Mouse (Mus musculus) gastrocnemius, postnatal 36 days (tissue): ENCODE results near the gene Higd1a. TPM values are rescaled to one million over a fixed set of nuclear protein-coding genes. Genes with fewer than 3 reads are reported as not detected.
A peak's percentile ranks its signal among the peaks of the same experiment; 100 is the strongest.

Experiments
- DNase-seq, 2 experiments: peaks; one replicate each; pipeline ENCODE4 v3.0.0; 2022
- intact Hi-C: fragments of 180-260 bp; cut with DNase I; formaldehyde crosslinking; loops from one replicate; pipeline ENCODE4 v1.15.1; 2025
- total RNA-seq, 2 experiments: library from RNA; stranded (reverse); gene quantifications; 2 replicates each; pipeline ENCODE4 v1.2.3; 2021

Gene Higd1a
- total RNA-seq, 2 experiments from 2014 or later: 96.5 to 97.5 TPM

DNA sequence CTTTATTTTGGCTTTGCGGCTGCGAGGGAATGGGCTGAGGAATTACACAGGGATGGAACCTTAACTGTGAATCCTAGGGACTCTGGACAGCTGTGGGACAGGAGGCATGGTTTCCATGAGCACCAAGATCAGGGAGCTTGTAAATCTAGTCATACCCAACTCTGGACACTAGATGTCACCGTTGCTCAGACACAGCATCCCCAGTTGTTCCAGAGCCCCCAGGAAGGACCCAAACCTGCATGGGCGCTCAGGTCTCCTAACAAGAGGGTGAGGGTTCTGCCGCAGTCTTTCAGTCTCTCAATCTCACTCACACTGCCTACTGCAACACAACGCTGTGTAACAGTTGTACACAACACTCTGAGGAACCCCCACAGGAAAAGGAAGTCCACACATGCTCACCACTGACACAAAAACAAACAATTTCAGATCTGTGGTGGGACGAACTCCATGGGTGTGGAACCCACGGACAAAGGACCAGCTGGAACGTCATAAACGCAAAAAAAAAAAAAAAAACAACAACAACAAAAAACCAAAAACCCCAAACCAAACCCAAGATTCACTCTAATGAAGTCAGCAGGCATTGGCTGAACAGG is 11.5 kb downstream of the Higd1a start:
- no peak for DNase-seq
- intact Hi-C loops: loop anchor here (2.0 kb wide), 1 partner anchor 30 kb away; no protein-coding TSS in a partner anchor

DNA sequence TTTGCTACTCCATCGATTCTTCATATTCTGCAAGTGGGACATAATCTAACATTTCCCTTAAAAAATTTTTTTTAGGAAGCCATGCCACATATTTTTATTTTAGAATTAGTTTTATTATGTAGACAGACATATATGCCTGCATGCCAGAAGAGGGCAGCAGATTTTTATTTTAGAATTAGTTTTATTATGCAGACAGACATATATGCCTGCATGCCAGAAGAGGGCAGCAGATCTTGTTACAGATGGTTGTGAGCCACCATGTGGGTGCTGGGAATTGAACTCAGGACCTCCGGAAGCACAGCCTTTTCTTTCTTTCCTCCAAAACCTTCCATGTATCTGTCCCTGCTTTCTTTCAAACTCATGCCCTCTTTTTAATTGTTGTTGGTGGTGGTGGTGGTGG is 15.2 kb downstream of the Higd1a start:
- DNase-seq: no peak
- intact Hi-C loops: loop anchor here (5.0 kb wide), 1 partner anchor 144 kb away; no protein-coding TSS in a partner anchor

DNA sequence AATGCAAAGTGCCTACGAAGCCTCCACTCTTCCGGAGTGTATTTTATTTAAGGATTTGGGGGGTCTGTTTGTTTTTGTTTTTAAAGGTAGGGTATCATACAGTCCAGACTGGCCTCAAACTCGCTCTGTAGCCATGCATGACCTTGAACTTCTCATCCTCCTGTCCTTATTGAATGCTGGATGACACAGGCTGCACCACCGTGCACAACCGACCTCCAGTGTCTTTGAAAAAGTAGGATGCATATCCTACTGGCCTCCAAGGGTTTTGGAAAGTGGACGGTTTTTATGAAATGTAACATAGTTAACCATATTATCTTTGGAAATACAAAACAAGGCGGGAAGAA is 18.6 kb downstream of the Higd1a start:
- intact Hi-C loops: no loop called here
- DNase-seq: no peak

DNA sequence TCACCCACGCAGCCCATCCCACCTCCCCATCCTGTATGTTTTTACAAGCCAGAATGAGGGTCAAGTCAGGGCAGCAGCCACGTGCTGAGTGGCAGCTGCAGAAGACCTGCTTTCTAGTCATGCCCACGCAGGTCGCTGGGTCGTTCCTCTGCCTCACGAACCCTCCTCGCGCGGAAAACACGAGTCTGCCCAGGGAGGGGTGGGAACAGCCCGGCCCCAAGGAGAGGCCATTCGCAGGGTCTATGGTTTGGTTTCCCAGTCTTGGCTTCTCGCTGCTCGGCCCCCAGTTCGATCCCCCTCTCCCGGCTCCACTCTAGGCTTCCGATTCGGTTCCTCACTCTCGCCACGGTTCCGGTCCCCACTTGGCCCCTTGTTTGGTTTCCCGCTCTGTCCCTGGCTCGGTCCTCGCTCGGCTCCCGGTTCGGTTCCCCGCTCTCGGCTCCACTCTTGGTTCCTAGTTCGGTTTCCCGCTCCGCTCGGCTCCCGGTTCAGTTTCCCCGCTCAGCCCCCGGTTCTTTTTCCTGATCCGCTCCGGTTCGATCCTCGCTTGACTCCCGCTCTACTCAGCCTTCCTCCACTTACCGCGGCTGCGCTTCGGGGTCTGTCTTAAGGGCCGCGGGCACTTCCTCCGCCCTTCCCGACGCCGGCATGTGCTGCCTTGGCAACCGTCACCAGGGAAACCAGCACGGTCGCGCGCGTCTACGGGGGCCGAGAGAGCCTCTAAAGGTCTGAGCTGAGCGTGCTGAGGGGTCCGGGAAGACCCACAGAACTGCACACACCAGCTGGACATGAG is 19.1 kb downstream of the Higd1a start, which contains the start of gene Ccdc13:
Ccdc13 (minus strand) TSS at position 633 of the 793 bp plus-strand sequence.
- peak; percentile 42 to 47 for DNase-seq
- intact Hi-C loops: no loop called here

DNA sequence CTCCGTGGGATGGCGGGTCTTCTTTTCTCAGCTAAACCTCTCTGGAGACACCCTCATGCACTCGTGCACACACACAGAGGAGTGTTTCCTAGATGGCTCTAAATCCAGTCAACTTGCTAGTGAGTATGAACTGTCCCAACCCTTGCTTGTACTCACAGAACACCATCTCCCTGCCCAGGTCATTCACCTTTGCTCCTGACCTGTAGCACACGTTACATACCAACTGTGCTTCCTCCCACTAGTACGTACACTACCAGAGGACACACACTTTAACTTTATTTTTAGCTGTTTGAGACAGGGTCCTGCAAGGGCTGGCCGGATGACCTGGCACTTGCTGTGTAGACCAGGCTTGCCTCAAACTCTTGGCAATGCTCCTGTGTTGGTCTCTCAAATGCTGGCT is 20.2 kb downstream of the Higd1a start:
- no peak for DNase-seq
- intact Hi-C loops: no loop called here

DNA sequence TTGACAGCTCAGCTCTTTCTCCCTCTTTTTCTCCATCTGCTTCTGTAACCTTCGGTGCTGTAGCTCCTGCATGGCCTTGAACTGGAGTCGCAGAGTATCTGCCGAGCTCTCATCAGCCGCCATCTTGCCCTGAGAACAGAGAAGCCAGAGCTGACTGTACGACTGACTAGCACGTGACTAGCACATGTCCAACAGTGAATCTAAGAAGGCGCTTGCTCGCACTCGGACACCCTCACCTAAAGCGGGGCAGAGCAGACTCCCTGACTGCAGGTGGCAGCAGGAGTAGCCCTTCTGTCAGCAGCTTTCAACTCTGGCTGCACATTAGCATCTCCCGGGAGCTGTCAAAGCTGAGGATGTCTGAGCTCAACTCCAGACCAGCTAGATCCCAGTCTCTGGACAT is 24.3 kb downstream of the Higd1a start:
- intact Hi-C loops: no loop called here
- no peak for DNase-seq

DNA sequence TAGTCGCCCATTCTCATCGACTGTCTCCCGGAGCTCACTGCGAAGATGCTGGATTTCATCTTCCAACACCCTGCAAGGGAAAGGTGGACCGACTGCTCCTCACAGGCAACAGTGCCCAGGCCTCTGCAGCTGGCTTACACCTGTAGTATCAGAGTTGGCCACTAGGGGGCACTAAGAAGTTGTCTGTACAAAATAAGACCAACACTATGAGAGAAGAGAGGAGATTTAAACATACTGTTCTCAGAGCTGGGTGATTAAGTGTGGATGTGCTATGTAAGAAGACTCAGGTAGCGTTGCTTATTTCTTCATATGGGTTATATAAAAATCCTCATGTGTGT is 27.2 kb downstream of the Higd1a start:
- intact Hi-C loops: no loop called here
- peak; percentile 52 to 72 for DNase-seq

DNA sequence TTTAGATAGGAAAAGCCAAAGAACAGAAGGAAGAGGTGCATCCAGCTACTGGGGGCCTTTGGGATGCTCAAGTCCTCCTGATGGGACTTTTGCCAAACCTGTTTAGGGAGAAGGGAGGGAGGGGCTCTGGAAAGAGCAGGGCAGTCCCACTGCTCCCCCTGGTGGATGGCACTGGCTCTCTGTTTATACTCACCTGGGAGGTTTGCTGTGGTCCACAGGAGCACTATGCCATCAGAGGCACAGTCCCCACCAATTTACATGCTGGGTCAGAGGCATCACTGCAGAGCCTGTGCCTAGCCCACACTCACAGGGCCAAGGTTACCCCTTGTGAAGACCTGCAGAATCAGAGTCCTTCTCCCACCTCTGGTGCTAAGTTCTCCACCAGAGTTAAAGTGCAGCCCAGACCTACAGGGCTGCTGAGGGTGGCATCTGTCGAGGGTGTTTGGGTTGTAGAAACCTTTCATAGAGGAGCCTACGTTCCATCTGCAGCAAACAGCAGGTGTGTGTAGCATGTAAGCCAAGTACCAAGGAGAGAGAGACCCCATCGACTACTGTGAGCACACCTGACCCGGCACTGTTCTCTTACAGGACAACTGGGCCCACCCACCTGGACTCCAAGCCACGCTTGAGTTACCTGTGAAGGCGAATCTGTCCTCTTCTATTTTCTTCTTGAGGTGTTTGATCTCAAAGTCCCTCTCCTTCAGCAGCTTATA is 27.8 kb downstream of the Higd1a start:
- intact Hi-C loops: no loop called here
- DNase-seq: no peak

DNA sequence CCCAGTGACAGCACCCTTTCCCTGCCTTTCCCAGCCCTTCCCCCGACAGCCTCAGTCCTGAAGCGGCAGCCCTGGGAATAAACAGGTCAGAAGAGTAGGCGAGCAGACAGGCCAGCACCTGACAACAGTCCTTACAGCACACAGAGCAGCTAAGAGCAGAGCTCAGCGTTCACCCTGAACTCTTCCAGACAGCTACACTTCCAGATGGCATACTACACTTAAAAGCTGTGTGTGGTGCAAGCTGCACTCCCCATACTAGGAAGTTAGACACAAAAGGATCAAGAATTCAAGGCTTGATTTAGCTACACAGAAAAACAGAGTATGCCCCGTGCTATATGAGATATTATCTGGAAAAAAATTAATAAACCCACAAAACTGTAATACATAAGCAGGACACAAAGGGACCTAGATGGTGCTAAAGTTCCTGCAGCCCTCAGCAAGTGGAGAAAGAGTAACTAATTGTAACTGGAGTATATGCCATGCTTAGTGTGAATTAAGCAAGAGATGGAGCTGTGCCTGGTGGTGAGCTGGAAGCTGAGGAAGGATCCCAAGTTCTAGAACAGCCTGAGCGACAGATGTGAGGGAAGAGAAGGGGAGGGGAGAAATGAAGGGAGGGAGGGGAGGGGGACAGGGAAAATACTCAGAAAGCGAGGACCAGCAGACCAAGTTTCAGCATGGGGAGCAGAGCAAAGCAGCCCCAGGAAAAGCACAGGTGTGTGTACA is 28.7 kb downstream of the Higd1a start:
- intact Hi-C loops: loop anchor here (1.0 to 5.0 kb wide), 3 partner anchors 34 to 132 kb away; partner anchors contain the start of gene Zfp651

DNA sequence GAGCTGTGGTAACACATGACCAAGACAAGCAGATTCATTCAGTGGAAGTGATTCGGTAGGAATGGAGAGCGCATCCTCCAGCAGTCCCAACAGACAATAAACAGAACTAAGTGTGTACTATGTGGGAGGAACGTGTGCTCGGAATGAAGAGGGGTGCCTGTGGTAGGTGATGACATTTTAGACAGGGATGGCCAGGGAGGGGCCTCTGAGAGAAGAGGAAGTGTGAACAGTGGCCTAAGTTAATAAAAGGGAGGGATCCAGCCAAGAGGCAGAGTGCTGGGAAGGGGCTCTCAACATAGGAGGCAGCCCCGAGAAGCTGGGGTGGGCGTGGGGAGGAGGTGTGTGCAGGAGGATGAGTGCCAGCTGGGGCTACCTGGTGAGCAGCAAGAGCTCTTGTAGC is 29.8 kb downstream of the Higd1a start:
- intact Hi-C loops: loop anchor here (5.0 kb wide), 2 partner anchors 71 to 131 kb away; partner anchors contain the start of gene Zfp651

More for the DNA sequence above, 28.7 kb downstream of the Higd1a start:
- no peak for DNase-seq

DNA sequence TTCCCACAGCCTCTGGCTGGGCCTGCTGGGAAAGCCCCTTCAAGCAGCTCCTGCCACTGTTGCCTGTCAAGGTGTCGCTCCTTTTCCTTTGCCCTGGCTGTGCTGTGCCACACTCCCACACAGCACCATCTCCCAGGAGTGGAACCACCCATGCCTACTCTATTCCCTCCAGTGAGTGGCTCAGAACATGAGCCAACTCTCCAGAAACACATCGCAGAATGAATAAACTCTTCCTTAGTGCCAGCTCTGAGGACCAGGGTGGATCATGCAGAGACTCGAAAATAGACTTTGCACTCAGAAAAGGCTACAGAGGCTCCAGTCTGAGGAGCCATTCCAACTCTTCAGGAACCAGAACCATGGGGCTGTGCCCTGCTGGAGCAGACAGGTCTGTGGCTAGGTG is 31.8 kb downstream of the Higd1a start:
- intact Hi-C loops: loop anchor here (5.0 kb wide), 2 partner anchors 69 to 129 kb away; partner anchors contain the start of gene Zfp651
- no peak for DNase-seq

More for the DNA sequence above, 29.8 kb downstream of the Higd1a start:
- DNase-seq: no peak

DNA sequence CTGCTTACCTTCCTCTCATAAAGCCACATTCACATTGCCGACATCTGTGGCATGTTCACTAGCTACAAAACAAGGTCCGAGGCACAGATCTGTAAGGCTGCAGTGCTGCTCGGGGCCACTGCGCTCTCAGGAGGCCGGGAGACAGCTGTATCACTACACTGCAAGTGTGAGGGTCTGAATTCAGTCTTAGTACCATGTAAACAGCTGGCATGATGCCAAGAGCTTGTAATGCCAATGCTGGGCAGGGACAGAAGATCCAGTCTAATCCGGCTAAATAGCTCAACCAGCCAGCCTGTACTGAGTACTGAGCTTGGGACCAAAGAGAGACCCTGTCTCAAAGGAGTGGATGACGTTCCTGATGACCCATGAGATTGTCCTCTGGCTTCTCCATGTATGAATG is 34.2 kb downstream of the Higd1a start:
- intact Hi-C loops: no loop called here
- no peak for DNase-seq

DNA sequence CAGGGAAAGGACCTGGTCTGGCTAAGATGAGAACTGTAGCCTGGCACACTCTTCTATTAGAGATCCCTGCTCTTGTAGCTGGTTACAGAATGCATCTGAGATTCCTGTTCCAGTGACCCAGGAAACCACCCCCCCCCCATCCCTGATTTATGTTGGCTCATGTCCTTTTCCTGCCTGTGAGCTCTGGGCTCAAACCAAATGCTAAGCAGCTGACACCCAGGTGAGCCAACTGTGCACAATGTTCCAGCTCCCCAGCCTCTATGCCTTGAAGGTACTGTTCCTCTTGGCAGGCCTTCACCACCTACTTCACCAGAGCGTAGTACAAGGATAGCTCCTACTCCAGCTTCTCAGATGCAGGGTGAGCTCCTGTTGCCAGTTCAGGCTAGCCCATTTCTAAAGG is 35.1 kb downstream of the Higd1a start:
- DNase-seq: no peak
- intact Hi-C loops: no loop called here

DNA sequence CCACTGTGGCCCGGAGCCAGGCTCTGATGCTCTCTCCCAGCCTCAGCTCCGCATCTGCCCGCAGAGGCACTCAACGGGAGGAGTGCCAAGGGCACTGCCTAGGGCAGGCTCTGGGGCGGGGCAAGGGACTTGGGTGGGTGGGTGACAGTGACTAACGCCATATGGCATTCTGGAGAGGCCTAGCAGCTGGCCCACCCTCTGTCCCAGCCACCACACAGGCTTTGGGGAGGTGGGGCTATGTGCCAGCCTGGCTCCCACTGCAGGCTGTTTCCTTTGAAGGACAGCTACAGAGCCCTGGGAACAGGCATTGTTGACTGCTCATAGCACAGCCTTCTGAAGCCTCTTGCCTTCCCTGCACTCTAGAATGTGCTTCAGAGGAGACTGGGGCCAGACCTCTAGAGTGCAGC is 35.6 kb downstream of the Higd1a start:
- intact Hi-C loops: no loop called here
- DNase-seq: no peak

DNA sequence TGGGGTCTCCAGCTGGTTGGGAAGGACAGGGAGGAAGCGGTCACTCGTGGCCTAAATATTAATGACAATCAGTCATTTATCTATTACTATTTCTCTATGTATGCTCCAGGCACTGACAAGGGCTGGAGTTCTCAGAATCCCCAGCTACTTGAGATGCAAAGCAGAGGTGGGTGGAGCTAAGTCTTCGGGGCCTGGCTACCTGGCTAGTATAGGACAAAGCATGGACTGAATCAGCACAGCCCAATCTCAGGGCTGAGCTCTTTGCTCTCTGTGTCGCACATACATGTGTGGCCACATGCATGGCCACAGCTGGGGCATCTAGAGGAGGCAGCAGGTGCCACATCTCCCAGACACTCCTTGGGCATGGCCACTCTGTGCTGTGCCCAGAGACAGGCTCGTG is 37.4 kb downstream of the Higd1a start:
- intact Hi-C loops: no loop called here

DNA sequence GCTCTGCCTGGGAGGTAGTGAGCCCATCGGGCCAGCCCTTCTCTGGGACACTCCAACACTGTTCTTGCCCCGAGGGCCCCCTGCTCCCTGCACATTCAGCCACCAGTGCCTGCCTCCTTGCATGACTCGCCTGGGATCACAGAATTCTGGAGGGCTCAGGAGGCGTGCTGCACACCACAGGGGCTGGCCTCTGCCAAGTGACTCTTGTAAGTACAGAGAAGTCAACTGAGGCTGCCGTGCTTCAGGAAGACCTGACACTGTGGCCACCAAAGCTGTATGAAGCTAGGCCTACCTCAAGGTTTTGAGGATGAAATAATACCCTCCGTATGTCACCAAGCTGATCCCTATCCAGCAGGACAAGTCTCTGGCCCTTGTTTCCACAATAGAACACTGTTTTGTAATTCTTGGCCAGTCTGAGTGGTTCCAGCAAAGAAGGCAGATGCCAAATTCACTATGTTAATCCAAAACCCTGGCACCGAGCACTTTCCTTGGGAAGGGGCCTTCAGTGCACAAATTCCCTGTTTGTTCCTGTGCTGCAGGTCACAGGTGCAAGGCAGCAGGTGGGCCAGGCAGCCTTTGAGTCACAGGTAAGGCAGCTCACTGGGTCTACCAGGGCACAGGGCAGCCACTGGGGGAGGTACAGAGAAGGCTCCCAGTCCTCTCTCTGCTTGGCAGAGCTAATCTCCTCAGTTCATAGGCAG is 38.2 kb downstream of the Higd1a start:
- intact Hi-C loops: no loop called here
- no peak for DNase-seq

More for the DNA sequence above, 37.4 kb downstream of the Higd1a start:
- DNase-seq: no peak

DNA sequence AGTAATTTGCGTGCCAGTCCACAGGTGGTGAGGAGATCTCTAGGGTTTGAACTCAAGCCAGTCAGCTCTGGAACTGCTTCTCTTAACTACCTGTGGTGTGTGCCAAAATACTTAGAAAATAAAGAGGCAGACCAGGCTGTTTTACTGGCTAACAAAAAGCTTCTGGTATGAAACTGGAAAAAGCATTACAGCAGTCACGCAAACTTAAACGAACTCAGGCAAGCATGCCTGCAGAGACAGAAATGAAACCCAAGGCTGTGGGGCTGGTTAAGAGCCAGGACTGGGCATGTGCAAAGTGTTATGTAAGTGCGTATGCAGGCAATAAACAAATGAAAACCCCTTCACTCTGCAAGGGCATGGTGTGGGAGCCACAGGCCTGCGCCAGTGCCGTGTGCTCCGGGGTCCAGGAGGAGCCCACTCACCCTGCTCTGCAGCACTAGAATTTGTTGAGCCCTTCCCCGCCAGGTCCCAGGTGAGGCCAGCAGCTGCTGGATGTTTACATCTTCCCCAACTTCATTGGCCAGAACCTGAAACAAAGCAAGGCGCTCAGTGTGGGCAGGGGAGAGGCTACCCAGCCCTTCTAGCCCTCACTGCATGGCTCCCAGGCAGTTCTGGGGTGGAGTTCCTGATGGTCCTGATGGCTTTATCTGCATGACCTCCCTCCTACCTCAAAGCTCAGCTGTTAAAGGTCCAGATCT is 38.9 kb downstream of the Higd1a start:
- intact Hi-C loops: no loop called here
- peak; percentile 47 to 50 for DNase-seq

DNA sequence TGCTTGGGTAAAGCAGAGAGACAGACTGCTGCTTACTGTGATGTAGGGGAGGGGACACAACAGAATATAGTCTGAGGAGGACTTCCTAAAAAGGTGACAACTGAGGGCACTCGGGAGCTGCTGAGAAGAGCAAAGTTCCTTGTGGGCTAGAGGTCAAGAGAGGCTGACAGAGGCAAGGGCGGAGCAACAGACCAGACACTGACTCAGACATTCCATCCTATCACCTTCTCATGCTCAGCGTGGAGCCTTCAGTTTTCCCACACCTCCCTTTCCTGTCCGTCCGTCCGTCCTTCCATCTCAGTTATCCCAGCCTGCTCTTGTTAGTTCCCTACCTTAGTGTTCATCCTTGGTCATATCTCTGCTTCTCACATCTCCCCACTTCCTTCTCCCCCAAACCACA is 43.0 kb downstream of the Higd1a start:
- intact Hi-C loops: no loop called here
- no peak for DNase-seq

DNA sequence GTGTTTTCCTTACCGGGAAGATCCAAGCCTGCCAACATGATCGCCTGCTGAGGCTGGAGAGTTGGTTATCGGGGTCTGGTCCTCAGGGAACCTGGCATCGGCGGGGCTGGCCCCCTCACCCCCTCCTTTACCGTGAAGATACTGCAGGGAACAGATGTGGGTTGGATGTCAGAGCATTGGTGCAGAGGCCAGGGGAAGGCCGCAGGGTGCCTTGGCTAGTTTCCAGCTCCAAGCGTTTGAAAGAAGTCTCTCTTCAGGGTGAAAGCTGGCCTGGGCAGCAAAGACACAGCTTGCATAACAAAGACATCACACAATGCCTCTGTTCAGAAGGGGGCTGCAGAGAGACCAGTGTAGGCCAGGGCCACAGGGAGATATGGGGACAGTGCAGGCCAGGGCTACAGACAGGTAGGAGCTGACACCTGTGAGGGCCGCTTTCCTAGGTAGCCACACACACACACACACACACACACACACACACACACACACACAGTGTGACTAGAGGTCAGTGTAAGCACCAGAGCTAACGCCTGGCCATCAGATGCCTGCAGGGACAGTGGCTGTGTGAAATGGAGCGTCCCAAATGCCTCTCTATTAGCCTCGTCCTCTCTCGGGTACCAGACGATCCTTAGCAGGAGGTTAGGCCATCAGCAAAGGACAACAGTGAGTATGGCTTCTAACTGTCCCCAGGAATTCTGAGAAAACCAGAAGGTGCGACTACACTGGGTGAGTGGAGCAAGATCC is 47.9 kb downstream of the Higd1a start:
- DNase-seq: no peak
- intact Hi-C loops: no loop called here
